Mouse (Mus musculus) c-Kit-negative CD71-positive TER-119-positive erythroid progenitor cells, embryonic 14.5 days (primary cell): Measurements from ENCODE around the gene Klf3.
A peak's percentile ranks its signal among the peaks of the same experiment; 100 is the strongest.

Experiments
- DNase-seq: peaks from one replicate; pipeline ENCODE4 v3.0.0-alpha.2; 2013; ENCODE audit warnings: low read depth, low spot score

Gene Klf3

GRCm38 (mm10) chr5:64834213-64834612 is 31.0 kb downstream of the Klf3 start:
- DNase-seq: no peak

- no peak for DNase-seq
Observed at GRCm38 (mm10) chr5:64835295-64835694, 32.1 kb downstream of the Klf3 start.

GRCm38 (mm10) chr5:64839016-64839599 is 35.9 kb downstream of the Klf3 start:
- DNase-seq: no peak

DNA sequence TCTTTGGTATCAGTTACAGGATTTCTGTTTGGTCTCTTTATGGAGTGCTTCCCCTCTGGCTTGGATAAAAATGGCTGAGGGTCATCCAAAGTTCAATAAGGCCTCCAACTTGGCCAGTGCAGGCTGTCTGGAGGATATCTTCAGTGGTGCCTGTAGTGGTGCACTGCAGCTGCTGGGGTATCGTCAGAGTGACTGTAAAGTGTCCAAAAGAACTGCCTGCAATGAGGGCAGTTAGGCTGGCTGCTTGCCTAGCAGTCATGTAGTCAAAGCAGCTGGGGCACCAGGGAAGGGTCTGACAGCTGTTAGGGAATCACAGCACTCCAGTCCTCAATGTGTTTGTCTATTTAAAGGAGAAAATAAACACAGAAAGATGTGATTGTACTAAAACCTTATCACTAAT is 36.9 kb downstream of the Klf3 start:
- no peak for DNase-seq

GRCm38 (mm10) chr5:64844622-64845021 is 41.4 kb downstream of the Klf3 start:
- DNase-seq: no peak

DNA sequence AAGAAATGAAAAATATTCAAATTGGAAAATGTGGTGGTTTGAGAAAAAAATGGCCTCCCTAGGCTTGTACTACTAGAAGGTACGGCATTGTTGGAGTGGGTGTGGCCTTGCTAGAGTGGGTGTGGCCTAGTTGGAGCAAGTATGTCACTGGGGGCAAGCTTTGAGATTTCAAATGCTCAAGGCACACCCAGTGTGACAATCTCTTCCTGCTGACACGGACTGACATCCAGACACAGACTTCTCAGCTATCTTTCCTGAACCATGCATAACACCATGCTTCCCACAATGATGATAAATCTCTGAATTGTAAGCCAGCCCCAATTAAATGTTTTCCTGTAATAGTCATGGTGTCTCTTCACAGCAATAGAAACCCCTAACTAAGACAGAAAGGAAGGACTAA is 44.1 kb downstream of the Klf3 start:
- no peak for DNase-seq

GRCm38 (mm10) chr5:64849892-64850291 is 46.7 kb downstream of the Klf3 start:
- no peak for DNase-seq

GRCm38 (mm10) chr5:64852656-64853398 is 49.6 kb downstream of the Klf3 start:
- DNase-seq: no peak

DNA sequence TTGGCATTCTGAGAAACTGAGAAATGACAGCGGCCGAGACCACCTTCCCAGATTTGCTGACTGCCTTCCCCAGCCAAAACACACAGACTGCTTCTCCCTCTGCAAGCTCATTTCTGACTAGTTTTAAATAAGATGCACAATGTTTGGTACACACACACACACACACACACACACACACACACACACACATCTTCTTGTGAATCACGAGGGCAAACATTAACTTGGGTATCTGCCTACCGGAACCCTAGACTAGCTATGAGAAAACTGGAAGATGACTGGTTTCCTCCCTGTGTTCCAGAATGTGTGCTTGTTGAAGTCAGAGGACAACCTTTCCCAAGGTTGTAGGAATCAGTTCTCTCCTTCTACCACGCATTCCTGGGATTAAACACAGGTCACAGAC is 50.2 kb downstream of the Klf3 start:
- no peak for DNase-seq

DNA sequence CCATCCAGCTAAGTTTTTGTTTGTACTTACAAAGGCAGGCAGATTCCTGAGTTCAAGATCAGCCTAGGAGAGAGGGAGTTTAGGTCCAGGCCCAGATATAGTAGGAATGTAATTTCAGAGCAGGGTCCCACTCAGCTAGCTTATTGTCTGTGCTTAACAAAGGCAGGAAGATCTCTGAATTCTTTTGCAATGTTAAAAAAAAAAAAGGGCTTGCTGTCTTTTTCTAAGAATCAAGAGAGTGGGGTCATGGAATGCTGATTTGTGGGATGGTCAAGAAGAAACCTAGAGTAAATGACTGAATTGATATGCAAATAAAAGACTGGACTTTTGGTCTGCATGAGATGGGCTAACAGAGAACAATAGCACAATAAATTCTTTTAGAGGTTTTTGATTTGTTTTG is 52.0 kb downstream of the Klf3 start:
- no peak for DNase-seq

GRCm38 (mm10) chr5:64860900-64861470 is 57.8 kb downstream of the Klf3 start:
- DNase-seq: no peak

- DNase-seq: no peak
Observed at GRCm38 (mm10) chr5:64861471-64862199, 58.4 kb downstream of the Klf3 start.

GRCm38 (mm10) chr5:64862269-64862668 is 59.1 kb downstream of the Klf3 start:
- DNase-seq: no peak

- peak; percentile 60 for DNase-seq
Observed at GRCm38 (mm10) chr5:64864699-64865108, 61.5 kb downstream of the Klf3 start.

- DNase-seq: no peak
Observed at GRCm38 (mm10) chr5:64865219-64865964, 62.2 kb downstream of the Klf3 start.

GRCm38 (mm10) chr5:64866331-64867050 is 63.3 kb downstream of the Klf3 start:
- DNase-seq: peak; percentile 55

GRCm38 (mm10) chr5:64867124-64867523 is 63.9 kb downstream of the Klf3 start:
- no peak for DNase-seq

DNA sequence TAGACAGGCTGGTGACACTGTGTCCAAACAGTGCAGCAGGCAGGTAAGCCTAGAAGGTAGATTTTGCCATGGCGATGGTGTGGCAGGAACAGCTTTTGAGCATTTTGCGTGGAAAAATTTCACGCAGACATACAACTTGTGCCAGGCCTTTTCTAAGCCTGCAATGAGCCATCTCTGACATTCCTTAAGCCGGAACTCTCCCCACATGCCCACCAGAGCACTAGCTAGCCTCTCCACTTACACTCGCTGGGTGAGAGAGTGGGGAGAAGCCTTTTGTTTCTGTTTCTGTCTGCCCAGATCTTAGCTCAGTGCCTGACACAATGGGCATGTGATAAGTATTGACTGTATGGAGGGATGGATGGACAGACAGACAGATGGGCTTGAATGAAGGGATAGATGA is 64.4 kb downstream of the Klf3 start:
- no peak for DNase-seq

GRCm38 (mm10) chr5:64876086-64876830 is 73.1 kb downstream of the Klf3 start:
- no peak for DNase-seq
